ENCODE assay signal across 12 mouse cellular contexts in genomic region chr14:76487609-76488008, GRCm38 (mm10).
A peak's percentile ranks its signal among the peaks of the same experiment; 100 is the strongest.
DNase-seq lines count a peak whose midpoint lies in the region; ATAC-seq and TF ChIP-seq lines count a peak whose summit lies in the region.
"Had no signal": no experiment of that assay in that cellular context is flagged by ENCODE, and none has a peak within 500 bp of the region (broad histone marks: within the 10 kb centered on the region; RNA-seq: fewer than 3 reads in every experiment).

No protein-coding gene starts in this region.

- H3K4me1 ChIP-seq in hindbrain, embryonic 10.5 days (replicated peaks), result peaks cover 16% of the 10 kb centered on the region
- H3K4me1 ChIP-seq in hindbrain, embryonic 14.5 days (replicated peaks; ENCODE audit: control insufficient read depth, insufficient read depth, low read length), result 0 out of 2 replicates have a peak, but pooled peaks cover 5% of the 10 kb centered on the region
- H3K4me1 ChIP-seq in lung, embryonic 16.5 days (replicated peaks; ENCODE audit: control insufficient read depth, insufficient read depth, low read length), result peaks cover 3% of the 10 kb centered on the region
- no peaks in the 10 kb centered on the region; the same call in 1 of the 2 replicates for H3K4me1 ChIP-seq in lung, adult 2 months (ENCODE audit: control insufficient read depth, insufficient read depth, low read length)
- H3K4me1 ChIP-seq in embryonic facial prominence, embryonic 10.5 days, result peaks cover 30% of the 10 kb centered on the region
- H3K4me1 ChIP-seq in limb, embryonic 11.5 days (ENCODE audit: control insufficient read depth, insufficient read depth, low read length), result peaks cover 25% of the 10 kb centered on the region

- H3K4me3 ChIP-seq in hindbrain, embryonic 10.5 days, result no peak overlapping the region
- H3K4me3 ChIP-seq in hindbrain, embryonic 14.5 days (replicated peaks; ENCODE audit: low read length), result no peak overlapping the region
- H3K4me3 ChIP-seq in lung, embryonic 16.5 days (ENCODE audit: low read length), result no peak overlapping the region
- H3K4me3 ChIP-seq in lung, adult 2 months (replicated peaks; ENCODE audit: extremely low read depth, low read depth, low read length), result no peak overlapping the region
- H3K4me3 ChIP-seq in embryonic facial prominence, embryonic 10.5 days, result no peak overlapping the region
- H3K4me3 ChIP-seq in limb, embryonic 11.5 days (ENCODE audit: low read depth, low read length), result no peak overlapping the region

- no peak overlapping the region for H3K4me2 ChIP-seq in hindbrain, embryonic 14.5 days (replicated peaks)
- no peak overlapping the region for H3K4me2 ChIP-seq in lung, embryonic 16.5 days (ENCODE audit: low read depth, low read length)
- no peak overlapping the region for H3K4me2 ChIP-seq in limb, embryonic 11.5 days (ENCODE audit: low read depth, severe bottlenecking)

- H3K9ac ChIP-seq in hindbrain, embryonic 14.5 days, result no peak overlapping the region
- H3K9ac ChIP-seq in lung, embryonic 16.5 days (ENCODE audit: low read length), result no peak overlapping the region; the same call in 1 of the 2 replicates
- 0 out of 2 replicates have a peak overlapping the region, but pooled peaks have one; percentile 5 for H3K9ac ChIP-seq in limb, embryonic 11.5 days (ENCODE audit: low read length)

- no peak for DNase-seq in hindbrain, embryonic 10.5 days (ENCODE audit: low spot score)
- no peak for DNase-seq in hindbrain, embryonic 14.5 days (ENCODE audit: low spot score)
- DNase-seq in lung, adult 2 months, result no peak
- no peak for DNase-seq in embryonic facial prominence, embryonic 10.5 days (ENCODE audit: low spot score)
- no peak for DNase-seq in limb, embryonic 11.5 days (ENCODE audit: low spot score)
- no peak for DNase-seq in thymus, postnatal 14 days
- DNase-seq in right cerebral cortex, postnatal 25 days, result no peak
- DNase-seq: cerebellum, adult 18-20 months had no signal

- WGBS in hindbrain, embryonic 10.5 days, result 92% methylated on average over 16 of the region's 16 CpGs
- 90% methylated on average over 16 of the region's 16 CpGs for WGBS in hindbrain, embryonic 14.5 days
- WGBS in lung, embryonic 16.5 days, result 76% methylated on average over 16 of the region's 16 CpGs
- 88% methylated on average over 16 of the region's 16 CpGs for WGBS in lung, adult 2 months
- 90% methylated on average over 16 of the region's 16 CpGs for WGBS in embryonic facial prominence, embryonic 10.5 days
- WGBS in limb, embryonic 11.5 days, result 76% methylated on average over 16 of the region's 16 CpGs

- H3K9me3 ChIP-seq in hindbrain, embryonic 10.5 days, result no peaks in the 10 kb centered on the region
- no peaks in the 10 kb centered on the region for H3K9me3 ChIP-seq in hindbrain, embryonic 14.5 days (ENCODE audit: control insufficient read depth, low read length)
- H3K9me3 ChIP-seq in lung, embryonic 16.5 days (ENCODE audit: control insufficient read depth, low read length), result no peaks in the 10 kb centered on the region
- H3K9me3 ChIP-seq in embryonic facial prominence, embryonic 10.5 days, result no peaks in the 10 kb centered on the region
- H3K9me3 ChIP-seq in limb, embryonic 11.5 days (ENCODE audit: control insufficient read depth, low read length), result no peaks in the 10 kb centered on the region

- H3K27ac ChIP-seq in hindbrain, embryonic 10.5 days, result peak overlapping the region; percentile 60; the same call in 1 of the 2 replicates
- no peak overlapping the region for H3K27ac ChIP-seq in hindbrain, embryonic 14.5 days
- no peak overlapping the region for H3K27ac ChIP-seq in lung, embryonic 16.5 days (ENCODE audit: low read length)
- peak overlapping the region; percentile 73 for H3K27ac ChIP-seq in embryonic facial prominence, embryonic 10.5 days (replicated peaks)
- peak overlapping the region; percentile 37 for H3K27ac ChIP-seq in limb, embryonic 11.5 days (replicated peaks; ENCODE audit: low read depth, low read length)

- H3K27me3 ChIP-seq in hindbrain, embryonic 10.5 days (ENCODE audit: insufficient read depth, poor library complexity, severe bottlenecking), result no peaks in the 10 kb centered on the region
- no peaks in the 10 kb centered on the region for H3K27me3 ChIP-seq in hindbrain, embryonic 14.5 days (ENCODE audit: control insufficient read depth, insufficient read depth, low read length)
- no peaks in the 10 kb centered on the region for H3K27me3 ChIP-seq in lung, embryonic 16.5 days (ENCODE audit: control insufficient read depth, insufficient read depth, low read depth, low read length)
- no peaks in the 10 kb centered on the region for H3K27me3 ChIP-seq in embryonic facial prominence, embryonic 10.5 days (replicated peaks; ENCODE audit: low read depth, poor library complexity, severe bottlenecking)
- no peaks in the 10 kb centered on the region for H3K27me3 ChIP-seq in limb, embryonic 11.5 days (ENCODE audit: control insufficient read depth, insufficient read depth, low read length)

- peaks cover under 1% of the 10 kb centered on the region; the same call in 1 of the 2 replicates for H3K36me3 ChIP-seq in hindbrain, embryonic 10.5 days
- peaks cover 4% of the 10 kb centered on the region; the same call in 1 of the 2 replicates for H3K36me3 ChIP-seq in hindbrain, embryonic 14.5 days (replicated peaks; ENCODE audit: control insufficient read depth, insufficient read depth)
- no peaks in the 10 kb centered on the region for H3K36me3 ChIP-seq in lung, embryonic 16.5 days (ENCODE audit: control insufficient read depth, insufficient read depth, low read length)
- H3K36me3 ChIP-seq in embryonic facial prominence, embryonic 10.5 days (replicated peaks), result no peaks in the 10 kb centered on the region; the same call in none of the 2 replicates
- H3K36me3 ChIP-seq in limb, embryonic 11.5 days (ENCODE audit: control insufficient read depth, insufficient read depth, low read length), result no peaks in the 10 kb centered on the region

- ATAC-seq in hindbrain, embryonic 14.5 days (ENCODE audit: low FRiP score), result no peak
- ATAC-seq in lung, embryonic 16.5 days (ENCODE audit: low read depth), result peak; percentile 20; the same call in 1 of the 2 replicates
- no peak for ATAC-seq in limb, embryonic 11.5 days (ENCODE audit: insufficient number of reproducible peaks, low FRiP score, low TSS enrichment, low read depth)
- ATAC-seq: activated CD4-positive, CD25-positive, alpha-beta regulatory T cell, adult 4 months; forebrain, embryonic 14.5 days; lung, postnatal 0 days had no signal

- TF ChIP-seq POLR2A in lung, adult 2 months (IDR thresholded peaks at IDR 0.05; ENCODE audit: borderline replicate concordance, extremely low read depth, low read depth, low read length), result no peak

- TF ChIP-seq CTCF in lung, adult 2 months (IDR thresholded peaks at IDR 0.05; ENCODE audit: insufficient read depth, low read length), result no peak

Comparison
In these comparisons a context has a peak if more than half of its experiments do, and no peak if none do; other contexts are left out.
1. H3K27ac ChIP-seq: peak in hindbrain, embryonic 10.5 days (single experiment), embryonic facial prominence, embryonic 10.5 days (single experiment) and limb, embryonic 11.5 days (single experiment); none in hindbrain, embryonic 14.5 days (single experiment) and lung, embryonic 16.5 days (single experiment).